Mouse (Mus musculus) MEL (cell line): Measurements from ENCODE around the gene Pidd1.

Experiments
- CTCF ChIP-seq, 3 experiments: IDR thresholded peaks in 2 of 3; conservative IDR thresholded peaks in 1 of 3; 2 replicates each; pipeline ENCODE4 v1.5.1; 2011 to 2012; ENCODE audit warnings: low read length in 3 of 3, low read depth in 2 of 3, mild to moderate bottlenecking in 2 of 3, improper control_type of control experiment in 1 of 3, inconsistent platforms in 1 of 3, mixed read lengths in 1 of 3, moderate library complexity in 1 of 3; ENCODE audit not compliant: control insufficient read depth in 1 of 3, insufficient read depth in 1 of 3, poor library complexity in 1 of 3, severe bottlenecking in 1 of 3
- MAFK ChIP-seq: IDR thresholded peaks from 2 replicates; pipeline ENCODE4 v1.6.1; 2011; ENCODE audit warnings: low read depth, mild to moderate bottlenecking, low read length, improper control_type of control experiment, borderline replicate concordance
- MAX ChIP-seq: IDR thresholded peaks from 2 replicates; pipeline ENCODE4 v1.6.1; 2011; ENCODE audit warnings: low read length, improper control_type of control experiment
- POLR2A ChIP-seq, 2 experiments: IDR thresholded peaks; 2 replicates each; pipeline ENCODE4 v1.6.1; 2011 to 2012; ENCODE audit warnings: low read length in 2 of 2, mild to moderate bottlenecking in 2 of 2, control low read depth in 1 of 2, improper control_type of control experiment in 1 of 2, low read depth in 1 of 2, moderate library complexity in 1 of 2; ENCODE audit not compliant: control insufficient read depth in 1 of 2, insufficient read depth in 1 of 2, poor library complexity in 1 of 2
- TBP ChIP-seq: IDR thresholded peaks from 2 replicates; pipeline ENCODE4 v1.8.0; 2011; ENCODE audit warnings: low read depth, low read length, improper control_type of control experiment
- USF1 ChIP-seq: IDR thresholded peaks from 2 replicates; pipeline ENCODE4 v1.6.1; 2014; ENCODE audit warnings: low read depth, mild to moderate bottlenecking, inconsistent platforms, low read length, improper control_type of control experiment, moderate library complexity
- ZC3H11A ChIP-seq: IDR thresholded peaks from 2 replicates; pipeline ENCODE4 v1.6.1; 2012; ENCODE audit warnings: low read depth, mild to moderate bottlenecking, inconsistent platforms, low read length, improper control_type of control experiment

- TF ChIP-seq POLR2A (IDR thresholded peaks at IDR 0.05; ENCODE audit: control insufficient read depth in 1 of 2, insufficient read depth in 1 of 2, low read depth in 1 of 2, low read length in 2 of 2, poor library complexity in 1 of 2) (no peak), CTCF (IDR thresholded peaks at IDR 0.05 in 2 of 3, conservative IDR thresholded peaks at IDR 0.05 in 1 of 3; ENCODE audit: control insufficient read depth in 1 of 3, insufficient read depth in 1 of 3, low read depth in 2 of 3, low read length in 3 of 3, poor library complexity in 1 of 3, severe bottlenecking in 1 of 3) (no peak), USF1 (no peak), TBP (no peak), MAX (no peak), MAFK (no peak), ZC3H11A (no peak)
Observed at GRCm38 (mm10) chr7:141411667-141412066, 32.2 kb downstream of the Pidd1 start.
